Mouse (Mus musculus) mouse trophoblast stem cell (cell line): ENCODE results near the gene Dvl1.

ENCODE experiments used
- in situ Hi-C, 2 experiments: fragments of 300-500 bp; cut with MseI, MboI; formaldehyde crosslinking; loops; 2 replicates in 1 of 2; 3 replicates in 1 of 2; pipeline ENCODE4 v1.15.1; 2025

Dvl1 gene

DNA sequence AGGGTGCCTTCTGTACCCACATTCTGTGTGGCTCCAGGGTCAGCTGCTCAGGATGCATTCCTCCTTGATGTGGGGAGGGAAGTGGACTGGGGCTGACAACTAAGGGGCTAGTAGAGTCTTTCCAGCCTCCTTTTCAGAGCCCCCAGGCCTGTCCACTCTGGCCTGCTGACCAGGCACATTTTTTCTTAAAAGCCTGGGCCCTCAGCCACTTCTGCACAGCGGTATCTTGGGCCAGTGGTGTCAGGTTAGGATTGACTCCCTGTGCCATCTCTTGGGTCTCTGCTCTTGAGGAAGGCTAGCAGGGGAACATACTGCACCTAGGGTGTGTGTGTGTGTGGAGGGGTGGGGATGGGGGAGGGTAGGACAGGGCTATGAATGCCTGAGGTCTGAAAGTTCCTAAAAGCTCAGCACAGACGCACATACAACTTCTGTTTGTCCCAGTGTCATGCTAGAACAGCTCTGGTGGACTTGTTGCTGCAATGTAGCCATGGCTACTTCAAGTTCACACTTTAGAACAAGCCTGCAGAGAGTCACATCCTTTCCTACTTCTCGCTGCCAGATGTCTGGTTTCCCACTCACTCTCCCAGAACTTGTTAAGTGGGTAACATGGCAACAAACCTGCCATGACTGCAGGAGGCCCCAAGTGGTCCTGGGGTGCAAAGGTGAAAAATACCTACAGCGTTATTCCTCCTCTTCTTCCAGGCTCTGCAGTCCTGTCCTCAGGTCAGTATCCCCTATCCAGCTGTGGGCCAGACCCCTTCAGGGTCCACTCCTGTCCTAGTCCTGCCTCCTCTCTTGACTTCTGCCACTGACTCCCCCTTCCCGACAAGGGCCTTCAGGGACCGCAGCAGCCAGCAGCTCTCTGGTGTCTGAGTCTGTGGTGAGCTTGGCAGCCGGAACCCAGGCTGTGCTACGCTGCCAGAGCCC, 6.9 kb upstream of the Dvl1 start:
- in situ Hi-C loops, result no loop called here

DNA sequence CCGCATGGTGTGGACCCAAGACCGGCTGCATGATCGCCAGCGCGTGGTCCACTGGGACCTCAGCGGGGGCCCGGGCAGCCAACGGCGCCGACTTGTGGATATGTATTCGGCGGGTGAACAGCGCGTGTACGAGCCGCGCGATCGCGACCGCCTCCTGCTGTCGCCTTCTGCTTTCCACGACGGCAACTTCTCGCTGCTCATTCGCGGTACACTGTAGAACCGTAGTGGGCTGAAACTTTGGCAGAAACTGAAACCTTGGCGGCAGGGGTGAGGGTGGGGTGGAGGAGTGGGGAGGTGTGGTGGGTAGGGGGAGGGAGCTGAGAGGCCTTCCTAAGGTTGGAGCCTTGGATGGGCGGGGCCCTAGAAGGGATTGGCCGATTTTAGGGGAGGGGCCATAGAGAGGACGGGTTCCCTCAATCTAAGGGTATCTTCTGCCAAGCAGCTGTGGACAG, 6.2 kb upstream of the Dvl1 start:
- in situ Hi-C loops, result no loop called here

DNA sequence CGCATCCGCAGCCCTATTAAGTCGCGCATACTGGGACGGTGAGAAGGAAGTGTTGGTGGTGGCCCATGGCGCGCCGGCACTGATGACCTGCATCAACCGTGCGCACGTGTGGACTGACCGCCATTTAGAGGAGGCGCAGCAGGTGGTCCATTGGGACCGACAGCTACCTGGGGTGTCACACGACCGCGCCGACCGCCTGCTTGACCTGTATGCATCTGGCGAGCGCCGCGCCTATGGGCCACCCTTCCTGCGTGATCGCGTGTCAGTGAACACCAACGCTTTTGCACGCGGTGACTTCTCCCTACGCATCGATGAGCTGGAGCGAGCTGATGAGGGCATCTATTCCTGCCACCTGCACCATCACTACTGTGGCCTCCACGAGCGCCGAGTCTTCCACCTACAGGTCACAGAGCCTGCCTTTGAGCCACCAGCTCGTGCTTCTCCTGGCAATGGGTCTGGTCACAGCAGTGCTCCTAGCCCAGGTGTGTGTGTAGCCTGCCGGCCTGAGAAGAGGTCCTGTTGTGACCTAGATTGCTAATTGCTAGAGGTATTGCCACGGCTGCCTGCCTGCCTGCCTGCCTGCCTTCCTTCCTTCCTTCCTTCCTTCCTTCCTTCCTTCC, 5.4 kb upstream of the Dvl1 start:
- in situ Hi-C loops, result no loop called here

DNA sequence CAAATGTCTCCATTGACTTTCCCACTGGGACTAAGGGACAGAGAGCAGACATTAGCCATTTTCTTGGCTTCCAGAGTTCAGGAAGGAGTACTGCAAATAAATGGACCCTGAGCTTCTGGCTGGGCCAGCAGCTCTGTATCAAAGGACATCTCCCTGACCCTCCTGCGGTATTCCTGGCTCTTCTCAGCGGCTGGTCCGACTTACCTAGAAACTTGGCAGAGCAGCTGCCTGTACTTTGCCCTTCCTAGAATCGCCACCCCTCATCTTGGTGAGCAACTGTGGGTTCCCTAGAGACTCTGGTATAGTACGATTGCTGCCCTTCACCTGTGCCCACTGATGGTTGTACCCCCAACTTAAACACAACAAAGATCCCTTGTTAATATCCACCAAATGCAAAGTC, 4.0 kb upstream of the Dvl1 start:
- in situ Hi-C loops, result no loop called here

DNA sequence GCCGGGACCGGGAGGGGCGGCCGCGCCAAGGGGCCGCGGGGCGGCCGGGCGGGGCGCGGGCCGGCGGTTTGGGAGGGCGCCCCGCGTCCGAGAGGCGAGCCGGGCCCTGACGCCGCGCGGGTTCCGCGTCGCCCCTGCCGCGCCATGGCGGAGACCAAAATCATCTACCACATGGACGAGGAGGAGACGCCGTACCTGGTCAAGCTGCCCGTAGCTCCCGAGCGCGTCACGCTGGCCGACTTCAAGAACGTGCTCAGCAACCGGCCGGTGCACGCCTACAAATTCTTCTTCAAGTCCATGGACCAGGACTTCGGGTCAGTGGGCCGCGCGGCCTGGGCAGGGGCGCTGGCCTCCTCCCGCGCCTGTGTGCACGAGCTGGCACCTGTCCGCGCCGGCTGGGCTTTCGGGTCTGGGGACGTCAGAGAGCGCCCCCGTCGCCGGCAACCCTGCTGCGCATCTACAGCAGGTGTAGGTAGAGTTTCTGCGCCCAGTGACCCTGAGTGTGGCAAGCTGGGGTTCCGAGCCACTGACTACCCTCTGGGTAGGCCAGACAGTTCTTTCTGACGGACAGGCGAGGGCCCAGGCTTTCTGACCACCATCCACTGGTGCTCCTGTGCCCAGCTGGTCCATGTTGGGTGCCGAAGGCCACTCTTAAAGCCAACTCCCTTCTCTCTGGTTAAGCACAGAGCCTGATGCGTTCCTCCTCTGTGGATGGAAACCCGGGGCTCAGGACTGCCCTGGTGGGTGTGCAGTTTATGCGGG, 570 bp downstream of the Dvl1 start:
- in situ Hi-C loops, result no loop called here

DNA sequence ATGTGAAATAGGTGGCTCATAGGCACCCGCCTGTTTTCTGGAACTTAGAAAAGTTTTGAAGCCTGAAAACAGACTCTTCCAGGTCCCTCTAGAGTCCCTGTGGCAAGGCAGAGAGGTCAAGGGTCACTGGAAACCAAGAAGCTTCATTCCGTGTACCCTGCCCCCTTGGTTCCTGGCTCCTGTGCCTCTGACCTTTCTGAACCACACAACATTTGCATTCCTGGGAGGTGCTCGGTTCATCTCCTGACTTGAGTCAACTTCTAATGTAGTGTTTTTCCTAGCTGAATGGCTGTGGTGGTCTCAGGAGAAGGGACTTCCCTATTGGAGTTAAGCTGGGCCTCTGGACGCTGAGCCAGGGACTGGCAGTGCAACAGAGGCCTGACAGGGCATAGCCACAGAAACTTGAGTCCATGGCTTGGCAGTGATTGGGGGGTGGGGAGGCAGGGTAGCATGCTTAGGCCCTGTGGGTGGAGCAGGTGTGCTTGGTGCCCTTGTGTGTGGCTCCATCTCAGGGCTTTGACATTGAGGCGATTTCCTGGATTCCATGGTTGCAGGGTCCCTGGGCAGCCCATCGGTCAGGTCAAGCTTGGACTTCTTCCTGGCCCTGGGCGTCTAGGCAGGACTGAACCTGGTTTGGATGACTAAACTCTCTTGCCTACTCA, 1.4 kb downstream of the Dvl1 start:
- in situ Hi-C loops, result no loop called here

DNA sequence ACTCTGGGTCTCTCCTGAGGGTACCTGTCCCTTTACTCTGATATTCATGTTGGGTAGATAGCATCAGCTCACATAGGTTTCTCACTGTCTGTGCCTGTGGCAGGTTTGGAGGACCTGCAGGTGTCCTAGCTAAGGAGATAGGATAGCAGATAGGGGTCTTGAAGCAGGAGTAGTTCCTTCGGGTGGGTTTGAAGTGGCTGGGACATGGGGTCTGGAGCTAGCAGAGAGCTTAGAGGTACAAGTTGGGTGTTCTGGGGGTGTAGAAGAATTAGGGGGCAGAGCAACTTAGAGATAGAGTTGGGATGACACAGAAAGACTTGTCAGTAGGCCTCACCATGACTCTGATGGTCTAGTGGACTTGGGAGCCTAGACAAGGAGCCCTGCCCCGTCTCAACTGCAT, 2.2 kb downstream of the Dvl1 start:
- in situ Hi-C loops, result no loop called here

DNA sequence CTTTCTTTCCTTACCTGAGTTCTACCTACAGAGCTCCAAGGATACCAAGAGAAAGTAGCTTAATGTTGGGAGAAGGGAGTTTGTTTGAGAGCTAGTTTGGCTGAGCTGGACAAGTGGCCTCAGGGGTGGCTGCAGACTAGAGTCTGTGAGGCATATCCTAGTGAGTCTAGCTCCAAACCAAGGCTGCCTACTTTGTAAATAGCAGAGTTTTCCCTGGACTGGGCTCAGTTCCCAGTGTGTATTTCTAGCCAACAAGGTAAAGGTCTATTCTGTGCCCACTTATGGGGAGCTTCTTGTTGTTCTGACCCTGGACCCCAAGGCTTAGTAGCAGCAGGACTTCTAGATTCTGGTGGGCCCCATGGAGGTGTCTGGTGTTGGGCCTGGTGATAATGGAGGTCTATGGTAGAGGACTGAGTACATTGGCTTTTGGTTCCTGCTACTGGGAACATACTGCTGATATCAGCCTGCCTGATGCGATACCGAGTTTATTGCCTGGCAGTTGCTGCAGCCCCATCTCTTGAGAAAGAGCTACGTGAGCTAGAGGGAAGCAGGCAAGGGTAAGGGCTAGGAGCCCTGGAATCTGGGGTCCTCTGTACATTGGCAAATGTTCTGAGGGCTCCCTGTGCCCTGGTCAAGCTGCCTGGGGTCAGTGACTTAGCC, 2.7 kb downstream of the Dvl1 start:
- in situ Hi-C loops, result no loop called here

DNA sequence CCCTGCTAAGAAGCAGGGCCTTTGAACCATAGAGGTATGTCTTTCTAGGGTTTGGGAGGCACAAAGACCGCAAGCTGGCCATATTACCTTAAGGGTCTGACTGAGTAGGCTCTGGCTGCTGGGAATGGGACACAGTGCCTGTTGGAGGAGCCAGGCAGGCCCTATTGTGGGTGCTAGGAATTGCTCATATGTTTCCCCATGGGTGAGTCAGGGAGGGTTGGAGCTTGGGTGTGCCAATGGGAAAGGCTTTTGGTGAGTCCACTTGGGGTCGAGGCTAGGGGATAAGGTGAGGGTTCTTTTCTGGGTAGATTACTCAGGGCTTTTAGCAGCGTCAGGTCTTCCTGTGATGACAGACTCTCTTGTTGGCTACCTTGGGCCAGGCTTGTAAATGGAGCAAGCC, 4.2 kb downstream of the Dvl1 start:
- in situ Hi-C loops, result no loop called here

DNA sequence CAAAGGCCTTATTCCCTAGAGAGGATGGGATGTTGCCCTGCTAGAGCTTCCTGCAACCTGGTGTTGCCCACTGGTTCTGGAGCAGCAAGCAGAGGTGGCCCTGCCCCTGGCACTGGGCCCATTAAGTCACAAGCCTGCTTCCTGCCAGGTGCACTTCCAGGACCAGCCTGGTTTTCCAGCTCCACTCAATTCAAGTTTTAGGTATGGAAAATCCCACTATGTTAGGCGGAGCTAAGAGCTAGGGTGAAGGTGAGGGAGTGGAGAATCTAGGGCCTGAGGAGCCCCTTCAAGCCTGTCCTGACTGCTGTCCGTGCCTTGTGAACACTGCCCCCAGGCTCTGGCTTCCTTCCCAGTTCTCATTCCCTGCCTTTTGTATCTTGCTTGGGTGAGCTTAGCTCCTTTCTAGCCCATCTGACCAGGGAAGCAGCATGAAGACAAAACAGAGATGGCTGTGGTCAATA, 4.8 kb downstream of the Dvl1 start:
- in situ Hi-C loops, result no loop called here

DNA sequence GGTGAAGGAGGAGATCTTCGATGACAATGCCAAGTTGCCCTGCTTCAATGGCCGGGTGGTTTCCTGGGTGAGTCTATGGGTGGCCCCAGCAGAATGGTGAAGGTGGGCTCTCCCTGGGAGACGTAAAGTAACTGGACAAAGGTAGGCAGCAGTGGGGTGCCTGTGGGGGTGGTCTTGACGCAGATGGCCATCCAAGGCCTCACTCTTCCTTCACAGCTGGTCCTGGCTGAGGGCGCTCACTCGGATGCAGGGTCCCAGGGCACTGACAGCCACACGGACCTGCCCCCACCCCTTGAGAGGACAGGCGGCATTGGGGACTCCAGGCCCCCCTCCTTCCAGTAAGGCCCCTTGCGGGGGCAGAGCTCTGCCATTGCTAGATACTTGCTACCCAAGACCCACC, 6.2 kb downstream of the Dvl1 start:
- in situ Hi-C loops, result no loop called here

DNA sequence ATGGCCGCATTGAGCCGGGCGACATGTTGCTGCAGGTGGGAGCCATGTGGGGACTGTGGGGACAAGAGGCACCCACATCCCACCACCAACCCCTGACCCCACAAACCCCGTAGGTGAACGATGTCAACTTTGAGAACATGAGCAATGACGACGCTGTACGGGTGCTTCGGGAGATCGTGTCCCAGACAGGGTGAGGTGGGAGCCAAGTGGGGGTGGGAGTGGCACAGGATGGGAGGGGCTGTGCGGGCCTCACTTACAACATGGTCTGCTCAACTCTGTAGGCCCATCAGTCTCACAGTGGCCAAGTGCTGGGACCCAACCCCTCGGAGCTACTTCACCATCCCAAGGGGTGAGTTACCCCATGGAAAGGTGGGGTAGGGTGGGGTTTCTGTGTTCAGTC, 7.8 kb downstream of the Dvl1 start:
- in situ Hi-C loops, result no loop called here

DNA sequence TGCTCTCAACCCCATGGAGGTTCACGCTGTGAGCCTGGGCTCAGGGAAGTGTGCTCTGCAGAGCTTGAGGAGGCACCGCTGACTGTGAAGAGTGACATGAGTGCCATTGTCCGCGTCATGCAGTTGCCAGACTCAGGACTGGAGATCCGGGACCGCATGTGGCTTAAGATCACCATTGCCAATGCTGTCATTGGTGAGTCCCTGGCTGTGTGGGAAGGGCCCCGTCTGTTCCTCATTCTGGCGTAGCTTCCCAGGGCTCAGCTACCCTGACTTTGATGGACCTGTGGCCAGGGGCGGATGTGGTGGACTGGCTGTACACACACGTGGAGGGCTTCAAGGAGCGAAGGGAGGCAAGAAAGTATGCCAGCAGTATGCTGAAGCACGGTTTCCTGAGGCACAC, 8.9 kb downstream of the Dvl1 start:
- in situ Hi-C loops, result no loop called here

DNA sequence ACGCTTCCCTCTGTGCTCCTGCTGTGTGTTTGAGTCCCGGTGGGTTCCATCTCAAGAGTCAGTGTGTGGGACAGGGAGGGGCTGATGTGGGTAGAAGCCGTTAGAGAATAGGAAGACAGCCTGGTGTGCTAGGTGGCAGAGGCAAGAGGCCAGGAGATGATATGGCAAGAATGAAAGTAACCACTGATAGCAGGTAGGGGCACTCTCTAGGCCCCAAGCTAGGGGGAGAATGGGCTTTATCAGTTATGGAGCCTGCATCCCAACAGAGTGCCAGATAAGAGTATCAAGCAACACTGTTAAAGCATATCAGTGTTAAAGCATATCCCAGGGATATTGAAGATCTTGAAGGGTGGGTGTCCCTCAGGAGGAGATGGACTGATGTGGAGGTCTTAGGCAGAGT, 9.7 kb downstream of the Dvl1 start:
- in situ Hi-C loops, result no loop called here

DNA sequence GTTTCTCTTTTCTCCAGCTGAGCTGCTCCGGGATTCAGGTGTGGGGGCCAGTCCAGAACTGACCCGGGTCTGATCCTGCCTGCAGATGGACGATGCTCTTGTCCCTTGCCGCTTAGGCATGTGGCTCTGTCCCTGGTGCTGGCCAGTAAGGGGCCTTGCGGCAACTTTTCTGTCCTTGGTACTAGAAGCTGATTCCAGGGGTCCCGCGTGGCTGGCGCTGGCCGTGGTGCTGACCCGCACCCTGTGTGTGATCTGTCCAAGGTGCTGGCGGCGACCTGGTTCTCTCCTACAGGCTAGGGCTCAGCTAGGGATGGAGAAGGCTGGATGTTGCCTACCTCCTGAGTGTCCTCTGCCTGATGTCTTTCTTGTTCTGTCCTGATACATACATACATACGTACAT, 12.1 kb downstream of the Dvl1 start:
- in situ Hi-C loops, result no loop called here

DNA sequence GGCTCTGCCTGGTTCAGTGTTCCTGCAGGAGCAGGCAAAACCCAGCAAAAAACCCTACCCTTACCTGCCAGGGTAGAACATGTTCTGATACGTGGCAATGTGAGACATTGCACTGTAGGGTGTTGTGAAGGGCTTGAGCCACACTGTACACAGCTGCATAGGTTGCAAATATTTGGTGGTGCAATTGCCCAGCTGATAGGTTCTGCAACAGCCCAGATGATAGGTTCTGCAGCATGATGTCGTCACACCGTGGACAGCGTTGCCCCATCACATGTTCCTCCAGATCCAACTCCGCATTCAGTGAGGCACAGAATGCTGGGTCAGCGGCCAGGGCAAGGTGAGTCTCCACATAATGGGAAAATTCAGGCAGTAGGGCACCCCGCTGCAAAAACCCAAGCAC, 14.6 kb downstream of the Dvl1 start:
- in situ Hi-C loops, result no loop called here

DNA sequence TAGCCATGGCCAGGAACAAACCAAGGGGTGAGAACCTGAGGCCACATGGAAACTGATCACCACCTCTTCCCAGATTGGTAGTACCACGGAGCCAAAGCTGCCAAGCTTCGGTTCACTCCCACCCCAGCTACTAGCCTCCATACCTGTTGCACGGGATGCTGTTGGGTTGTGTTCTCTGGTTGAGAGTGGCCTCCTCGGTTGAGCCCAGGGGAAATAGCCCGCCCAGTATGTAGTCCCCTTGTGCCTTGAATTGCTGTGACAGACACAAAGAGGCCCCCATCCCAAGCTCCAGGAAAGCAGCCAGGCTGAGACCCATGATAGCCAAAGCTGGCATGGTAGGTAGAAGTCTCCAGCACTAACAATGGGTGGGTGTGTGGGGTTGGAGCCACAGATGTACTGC, 15.8 kb downstream of the Dvl1 start, which contains the start of gene Tas1r3:
Gene Tas1r3, minus strand, starts transcription at position 362 of the 400 bp plus-strand sequence.
- in situ Hi-C loops, result no loop called here

DNA sequence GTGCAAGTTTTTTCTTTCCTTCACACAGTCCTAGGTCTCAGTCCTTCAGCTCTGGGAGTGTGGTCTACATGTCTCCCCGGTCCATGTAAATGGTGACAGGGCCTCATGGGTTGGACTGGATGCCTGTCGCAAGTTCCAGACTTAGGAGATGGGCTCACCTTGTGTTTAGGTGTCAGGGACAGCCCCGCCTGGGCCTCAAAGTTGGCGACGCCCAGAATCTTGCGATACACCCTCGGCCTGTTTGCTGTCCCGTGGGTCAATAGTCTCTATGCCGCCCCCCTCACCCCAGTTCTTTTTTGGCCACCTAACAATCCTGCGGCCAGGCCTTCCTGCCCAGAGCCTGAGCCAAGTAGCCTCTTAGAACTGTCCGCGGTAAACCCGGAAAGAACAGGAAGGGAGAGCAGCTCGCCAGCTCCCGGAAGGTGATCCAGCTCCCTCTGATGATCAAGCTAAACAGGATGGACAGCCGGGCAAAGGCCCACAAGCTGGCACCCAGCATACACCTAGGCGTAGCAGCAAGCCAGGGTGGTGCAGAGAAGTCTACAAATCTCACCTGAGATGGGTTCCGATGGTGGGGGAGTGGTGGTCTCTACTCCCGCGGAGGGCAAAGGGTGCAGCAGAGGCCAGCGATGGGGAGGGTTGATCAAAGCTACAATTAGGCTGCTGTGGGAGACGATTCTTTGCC, 21.6 kb downstream of the Dvl1 start:
- in situ Hi-C loops, result no loop called here

DNA sequence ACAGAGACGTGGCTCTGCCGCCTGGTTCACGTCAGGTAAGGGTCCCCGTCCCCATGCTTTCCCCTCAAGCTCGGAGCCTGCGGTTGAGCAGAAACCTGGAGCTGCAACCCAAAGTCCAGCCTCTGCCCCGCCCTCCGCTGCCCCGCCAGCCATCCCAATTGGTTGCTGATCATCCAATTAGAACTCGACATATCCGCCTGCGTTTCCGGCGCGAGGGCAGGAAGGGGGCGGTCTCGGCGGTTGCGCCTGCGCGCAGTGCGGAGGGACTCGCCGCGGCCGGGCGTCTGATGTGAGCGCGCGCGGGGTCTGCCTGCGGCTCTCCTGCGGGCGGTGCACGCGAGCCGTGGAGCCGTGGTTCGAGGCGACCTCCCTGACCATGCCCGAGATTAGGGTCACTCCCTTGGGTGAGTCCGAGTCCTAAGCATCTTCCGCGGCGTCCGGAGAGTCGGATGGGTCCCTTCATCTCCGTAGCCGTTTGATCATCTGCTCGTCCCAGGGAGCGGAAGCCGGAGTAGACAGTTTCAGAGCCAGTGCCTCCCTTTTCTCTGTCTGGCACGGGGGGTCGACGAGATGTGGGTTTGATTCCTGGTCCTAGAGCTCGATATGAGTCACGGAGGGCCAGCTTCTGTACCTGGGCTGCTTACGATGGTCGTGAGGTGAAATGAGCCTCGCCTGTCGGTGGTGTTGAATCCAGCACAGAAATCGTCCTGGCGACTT, 22.3 kb downstream of the Dvl1 start, which contains the start of the genes Cptp and Ints11:
Gene Cptp, minus strand, starts transcription at position 124 of the 717 bp plus-strand sequence.
Gene Ints11, plus strand, starts transcription at position 230 of the 717 bp plus-strand sequence.
- in situ Hi-C loops, result no loop called here

DNA sequence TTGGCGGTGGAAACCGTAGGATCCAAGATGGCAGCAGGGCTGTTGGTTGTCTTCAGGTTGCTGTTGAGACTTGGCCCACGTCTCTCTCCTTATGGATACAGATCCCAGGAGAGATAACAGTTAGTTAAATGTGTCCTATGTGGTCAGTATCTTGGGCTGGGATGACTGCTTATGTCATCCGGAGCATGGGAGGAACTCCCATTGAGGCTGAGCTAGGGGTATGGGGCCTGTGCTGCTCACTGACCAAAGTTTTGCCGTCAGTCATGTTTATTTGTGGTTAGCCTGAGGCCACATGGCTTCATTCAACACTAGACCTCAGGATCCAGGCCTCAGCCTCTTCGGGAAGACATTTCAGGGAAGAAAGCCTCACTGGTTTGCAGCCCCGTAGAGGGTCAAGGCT, 24.2 kb downstream of the Dvl1 start:
- in situ Hi-C loops, result no loop called here
